Mouse (Mus musculus) activated CD4-positive, CD25-positive, alpha-beta regulatory T cell, adult 4 months (primary cell): ENCODE measurements around the gene Sec24a. TPM values are rescaled to one million over a fixed set of nuclear protein-coding genes. Genes with fewer than 3 reads are reported as not detected.
"Not testable (repeated sequence)": the region's sequence is repeated elsewhere in the genome, so short reads cannot be mapped to it uniquely, and the experiment has no call there.

Experiments
- ATAC-seq: one replicate; pipeline ENCODE4 v1.8.0; 2017
- polyA plus RNA-seq, 2 experiments: library from polyadenylated mRNA; unstranded; fragments of 100-300 nt; shearing (Covaris generic); gene quantifications; one replicate each; pipeline ENCODE4 v1.2.1; 2017

Sec24a gene
- 10 to 100 TPM; 20.9 to 28.3 TPM for polyA plus RNA-seq

GRCm38 (mm10) chr11:51763213-51763907 is at the start of gene Sec24a, which contains the start of gene Sar1b:
Gene Sec24a, minus strand, starts transcription at chr11:51763634.
Gene Sar1b, plus strand, starts transcription at chr11:51763687.
- peak; percentile 82 for ATAC-seq

GRCm38 (mm10) chr11:51812022-51812546 is 48.6 kb upstream of the Sec24a start:
- no peak for ATAC-seq

GRCm38 (mm10) chr11:51811230-51811629 is 47.8 kb upstream of the Sec24a start:
- no peak for ATAC-seq

GRCm38 (mm10) chr11:51809632-51810224 is 46.3 kb upstream of the Sec24a start:
- ATAC-seq: no peak

- no peak for ATAC-seq
These were observed 43.9 kb upstream of the Sec24a start for GRCm38 (mm10) chr11:51807108-51807879.

- ATAC-seq: peak; percentile 86
These were observed 42.0 kb upstream of the Sec24a start for GRCm38 (mm10) chr11:51805221-51805981.

GRCm38 (mm10) chr11:51800634-51801325 is 37.3 kb upstream of the Sec24a start:
- ATAC-seq: peak; percentile 77

- no peak for ATAC-seq
These were observed 32.8 kb upstream of the Sec24a start for GRCm38 (mm10) chr11:51796272-51796671.

- no peak for ATAC-seq
These were observed 27.2 kb upstream of the Sec24a start for GRCm38 (mm10) chr11:51790662-51791061.

- not testable (repeated sequence) for ATAC-seq
These were observed 26.3 kb upstream of the Sec24a start for GRCm38 (mm10) chr11:51789735-51790134.

GRCm38 (mm10) chr11:51785926-51786325 is 22.5 kb upstream of the Sec24a start:
- ATAC-seq: no peak

- no peak for ATAC-seq
These were observed 19.3 kb upstream of the Sec24a start for GRCm38 (mm10) chr11:51782721-51783120.

- no peak for ATAC-seq
These were observed 17.4 kb upstream of the Sec24a start for GRCm38 (mm10) chr11:51780773-51781267.

- ATAC-seq: no peak
These were observed 14.0 kb upstream of the Sec24a start for GRCm38 (mm10) chr11:51777478-51777877.

GRCm38 (mm10) chr11:51775507-51775906 is 12.1 kb upstream of the Sec24a start:
- no peak for ATAC-seq

- no peak for ATAC-seq
These were observed 4.9 kb upstream of the Sec24a start for GRCm38 (mm10) chr11:51768296-51768695.

GRCm38 (mm10) chr11:51767579-51768220 is 4.3 kb upstream of the Sec24a start:
- no peak for ATAC-seq

GRCm38 (mm10) chr11:51764816-51765215 is 1.4 kb upstream of the Sec24a start:
- ATAC-seq: no peak

GRCm38 (mm10) chr11:51763955-51764354 is 521 bp upstream of the Sec24a start:
- ATAC-seq: no peak

- no peak for ATAC-seq
These were observed 2.2 kb downstream of the Sec24a start for GRCm38 (mm10) chr11:51761241-51761640.
